Mouse (Mus musculus) limb, embryonic 13.5 days (tissue): ENCODE results near the gene Oasl2. TPM values are rescaled to one million over a fixed set of nuclear protein-coding genes. Genes with fewer than 3 reads are reported as not detected.
"Not testable (repeated sequence)": the region's sequence is repeated elsewhere in the genome, so short reads cannot be mapped to it uniquely, and the experiment has no call there.

Experiments used
- ATAC-seq: fragments of 200-750 bp; cut with Nextera tagmentation; 2 replicates; pipeline ENCODE4 v1.8.0; 2017; ENCODE audit warnings: low read depth, moderate number of reproducible peaks, moderate TSS enrichment; ENCODE audit not compliant: low FRiP score
- H3K27ac ChIP-seq: fragments of 300-500 bp; sonication (generic); 2 replicates; pipeline ENCODE4 v1.5.1; 2015; ENCODE audit warnings: inconsistent platforms, mild to moderate bottlenecking, moderate library complexity
- H3K27me3 ChIP-seq: fragments of 300-500 bp; sonication (generic); 2 replicates; pipeline ENCODE4 v1.6.1; 2015; ENCODE audit warnings: mild to moderate bottlenecking, inconsistent platforms
- H3K36me3 ChIP-seq: fragments of 300-500 bp; sonication (generic); 2 replicates; pipeline ENCODE4 v1.6.1; 2015; ENCODE audit warnings: inconsistent platforms, mild to moderate bottlenecking, moderate library complexity
- H3K4me1 ChIP-seq: fragments of 300-500 bp; sonication (generic); 2 replicates; pipeline ENCODE4 v1.6.1; 2015; ENCODE audit warnings: inconsistent platforms
- H3K4me2 ChIP-seq: fragments of 300-500 bp; sonication (generic); replicated peaks from 2 replicates; pipeline ENCODE4 v1.6.1; 2015; ENCODE audit warnings: inconsistent platforms, mild to moderate bottlenecking, moderate library complexity
- H3K4me3 ChIP-seq: fragments of 300-500 bp; sonication (generic); 2 replicates; pipeline ENCODE4 v1.5.1; 2015; ENCODE audit warnings: moderate library complexity, mild to moderate bottlenecking, inconsistent platforms
- H3K9ac ChIP-seq: fragments of 300-500 bp; sonication (generic); 2 replicates; pipeline ENCODE4 v1.6.1; 2015; ENCODE audit warnings: mild to moderate bottlenecking, inconsistent platforms
- H3K9me3 ChIP-seq: fragments of 300-500 bp; sonication (generic); 2 replicates; pipeline ENCODE4 v1.6.1; 2016; ENCODE audit warnings: inconsistent platforms
- WGBS: fragments of 180-500 bp; shearing (Covaris S2); methylation state at CpG from one replicate; pipeline ENCODE4 v1.1.7; 2015; 5-methylcytosine and 5-hydroxymethylcytosine counted together
- polyA plus RNA-seq: library from polyadenylated mRNA; unstranded; fragments of >200 nt; fragmentation: Nextera tagmentation; extraction: Ambion mirVana; gene quantifications from 2 replicates; pipeline ENCODE4 v1.2.1, GENCODE M21; 2015

Gene Oasl2
- polyA plus RNA-seq: 1.3 and 2.3 TPM in 2 replicates

GRCm38 (mm10) chr5:114896688-114897373, at the start of gene Oasl2:
TSS of gene Oasl2 (plus strand) at chr5:114896936.
- Histone ChIP-seq H3K4me2 (peak within 1 kb of the TSS; percentile 28), H3K4me3 (0 out of 2 replicates have a peak within 1 kb of the TSS, but pooled peaks have one; percentile 2), H3K4me1 (no peaks in the 10 kb centered on the region; the same call in none of the 2 replicates), H3K9me3 (no peaks in the 10 kb centered on the region), H3K27me3 (no peaks in the 10 kb centered on the region), H3K9ac (no peak within 1 kb of the TSS), H3K27ac (no peak within 1 kb of the TSS), H3K36me3 (no peaks in the 10 kb centered on the region)
- WGBS: 68% methylated on average over 13 of the region's 13 CpGs
- no peak for ATAC-seq

DNA sequence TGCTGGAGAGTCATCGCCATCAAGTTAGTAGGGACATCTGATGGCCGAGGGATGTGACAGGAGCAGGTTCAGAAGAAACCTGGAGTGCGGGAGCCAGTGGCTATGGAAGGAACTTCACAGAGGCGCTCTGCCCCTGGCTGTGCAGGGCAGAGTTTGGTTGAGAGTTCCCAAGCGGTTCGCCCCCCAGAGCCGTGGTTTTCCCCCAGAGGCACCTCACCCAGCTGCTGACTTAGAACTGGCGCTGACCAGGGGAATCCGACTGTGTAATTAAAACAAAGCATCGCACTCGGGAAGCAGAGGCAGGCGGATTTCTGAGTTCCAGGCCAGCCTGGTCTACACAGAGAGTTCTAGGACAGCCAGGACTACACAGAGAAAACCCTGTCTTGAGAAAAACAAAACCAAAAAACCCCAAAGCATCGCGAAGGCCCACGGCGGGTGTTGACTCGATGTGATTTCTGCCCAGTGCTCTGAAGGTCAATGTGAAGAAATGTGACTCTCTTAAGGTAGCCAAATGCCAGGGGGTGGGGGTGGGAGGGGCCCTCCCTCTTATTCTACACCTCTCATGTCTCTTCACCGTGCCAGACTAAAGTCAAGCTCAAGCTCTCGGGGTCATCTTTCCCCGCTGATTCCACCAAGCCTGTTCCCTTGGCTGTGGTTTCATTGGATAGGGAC, 45.0 kb upstream of the Oasl2 start:
- Histone ChIP-seq H3K4me2 (no peak overlapping the region), H3K27ac (no peak overlapping the region), H3K4me3 (no peak overlapping the region), H3K4me1 (peaks cover 4% of the 10 kb centered on the region; the same call in 1 of the 2 replicates), H3K36me3 (no peaks in the 10 kb centered on the region), H3K9me3 (no peaks in the 10 kb centered on the region), H3K27me3 (0 out of 2 replicates have a peak, but pooled peaks cover 3% of the 10 kb centered on the region), H3K9ac (no peak overlapping the region)
- WGBS: 80% methylated on average over 20 of the region's 20 CpGs
- ATAC-seq: no peak

- H3K27ac ChIP-seq, H3K9ac ChIP-seq: not testable (repeated sequence)
These were observed 43.4 kb upstream of the Oasl2 start, which contains the start of gene 4930519G04Rik for GRCm38 (mm10) chr5:114853364-114853763. TSS of gene 4930519G04Rik (plus strand) at chr5:114853664.

DNA sequence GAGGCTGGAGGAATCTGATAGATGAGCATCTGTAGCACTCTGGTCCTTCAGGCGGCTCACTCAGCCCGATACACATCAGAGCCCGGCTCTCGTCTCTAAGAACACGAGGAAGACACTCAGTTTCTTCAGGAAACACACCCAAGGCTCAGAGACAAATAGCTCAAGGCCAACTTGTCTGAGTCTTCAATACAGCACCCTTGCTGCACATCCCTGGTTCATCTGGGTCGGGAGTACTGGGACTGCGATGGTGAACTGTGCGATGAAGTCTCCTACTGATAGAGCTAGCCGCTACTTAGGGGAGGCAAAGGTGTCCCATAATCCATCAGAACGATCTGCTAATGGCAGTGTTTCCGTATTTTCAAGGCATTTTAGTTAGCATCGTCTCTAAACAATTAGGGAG, 38.2 kb upstream of the Oasl2 start, which contains the start of gene Gm9936:
TSS of gene Gm9936 (minus strand) at position 101 of the 400 bp plus-strand sequence.
- WGBS: 86% methylated on average over 12 of the region's 12 CpGs
- Histone ChIP-seq H3K4me3 (peak within 1 kb of the TSS; percentile 38), H3K9ac (peak within 1 kb of the TSS; percentile 45; the same call in 1 of the 2 replicates), H3K4me1 (peaks cover 4% of the 10 kb centered on the region; the same call in 1 of the 2 replicates), H3K27ac (no peak within 1 kb of the TSS), H3K4me2 (peak within 1 kb of the TSS; percentile 68), H3K9me3 (no peaks in the 10 kb centered on the region), H3K36me3 (no peaks in the 10 kb centered on the region), H3K27me3 (peaks cover 21% of the 10 kb centered on the region)
- ATAC-seq: no peak

More at GRCm38 (mm10) chr5:114853364-114853763, 43.4 kb upstream of the Oasl2 start, which contains the start of gene 4930519G04Rik:
- WGBS: 71% methylated on average over 3 of the region's 5 CpGs
- H3K27me3 ChIP-seq: peaks cover 18% of the 10 kb centered on the region
- H3K36me3 ChIP-seq, H3K4me1 ChIP-seq, H3K4me3 ChIP-seq, H3K9me3 ChIP-seq, ATAC-seq, H3K4me2 ChIP-seq: not testable (repeated sequence)

GRCm38 (mm10) chr5:114859253-114859652, 37.5 kb upstream of the Oasl2 start:
- Histone ChIP-seq H3K27ac (no peak overlapping the region), H3K9ac (peak overlapping the region; percentile 45; the same call in 1 of the 2 replicates), H3K4me2 (peak overlapping the region; percentile 68), H3K9me3 (no peaks in the 10 kb centered on the region), H3K36me3 (no peaks in the 10 kb centered on the region), H3K4me3 (peak overlapping the region; percentile 38), H3K27me3 (peaks cover 21% of the 10 kb centered on the region), H3K4me1 (peaks cover under 1% of the 10 kb centered on the region; the same call in 1 of the 2 replicates)
- 6% methylated on average over 18 of the region's 18 CpGs for WGBS
- ATAC-seq: no peak

DNA sequence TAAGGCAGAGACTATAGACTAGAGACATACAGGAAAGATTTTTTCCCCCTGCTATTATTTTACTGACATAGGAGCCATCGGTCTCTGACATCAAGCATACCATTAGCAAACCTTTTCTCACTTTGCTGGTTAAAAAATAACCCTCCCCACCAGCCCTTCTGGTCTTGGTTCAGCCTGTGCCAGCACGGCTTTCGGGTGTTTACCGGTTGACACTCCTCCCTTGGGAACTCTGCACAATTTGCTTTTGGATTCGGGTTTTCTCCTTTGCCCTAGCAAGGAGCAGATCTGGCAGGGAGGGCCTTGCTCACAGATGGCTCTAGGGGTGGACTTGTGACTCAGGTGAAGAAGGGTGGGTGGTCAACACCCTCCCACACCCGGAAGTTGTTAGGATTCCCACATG, 35.0 kb upstream of the Oasl2 start:
- Histone ChIP-seq H3K27ac (no peak overlapping the region), H3K4me3 (no peak overlapping the region), H3K9ac (no peak overlapping the region), H3K4me2 (no peak overlapping the region), H3K36me3 (no peaks in the 10 kb centered on the region), H3K4me1 (no peaks in the 10 kb centered on the region), H3K27me3 (peaks cover 18% of the 10 kb centered on the region), H3K9me3 (no peaks in the 10 kb centered on the region)
- no peak for ATAC-seq
- WGBS: 78% methylated on average over 6 of the region's 6 CpGs

DNA sequence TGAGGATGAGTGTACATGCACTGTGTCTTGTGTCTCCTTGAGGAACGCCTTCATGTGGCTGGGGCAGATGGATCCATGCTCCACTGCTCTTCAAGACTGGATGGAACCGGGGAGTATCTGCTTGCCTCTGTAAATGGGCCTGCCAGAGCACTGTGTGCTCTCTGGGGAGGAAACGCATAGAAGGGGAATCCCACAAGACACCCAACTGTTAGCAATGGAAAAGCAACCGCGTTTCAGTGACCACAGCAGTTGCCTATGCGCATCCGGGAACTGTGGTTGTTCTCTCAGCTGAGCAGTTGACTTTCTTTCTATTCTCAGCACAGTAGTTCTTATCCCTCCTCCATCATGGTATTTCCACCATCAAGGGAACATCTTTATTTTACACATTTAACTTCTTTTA, 31.9 kb upstream of the Oasl2 start:
- Histone ChIP-seq H3K27ac (no peak overlapping the region), H3K4me3 (no peak overlapping the region), H3K9ac (no peak overlapping the region), H3K4me2 (no peak overlapping the region), H3K27me3 (0 out of 2 replicates have a peak, but pooled peaks cover 3% of the 10 kb centered on the region), H3K9me3 (peaks cover 16% of the 10 kb centered on the region), H3K4me1 (no peaks in the 10 kb centered on the region), H3K36me3 (no peaks in the 10 kb centered on the region)
- WGBS: 81% methylated on average over 7 of the region's 7 CpGs
- ATAC-seq: no peak

DNA sequence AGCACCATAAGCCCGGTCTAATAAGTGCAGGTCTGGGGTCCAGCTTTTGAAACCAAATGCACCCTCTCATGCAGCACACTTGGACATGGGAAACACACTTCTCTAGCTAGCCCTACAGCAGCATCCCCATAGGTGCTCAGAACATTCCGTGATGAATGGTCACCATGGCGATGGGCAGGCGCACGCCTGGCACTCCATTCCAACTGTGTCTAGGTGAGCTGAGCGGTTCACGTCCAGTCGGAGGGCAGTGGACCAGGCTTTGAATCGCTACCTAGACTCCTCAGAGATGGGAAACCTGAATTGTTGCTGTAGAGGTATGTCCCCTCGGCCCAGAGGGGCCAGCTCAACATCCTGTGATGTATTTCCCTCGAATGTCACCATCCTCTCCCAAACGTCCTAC, 31.5 kb upstream of the Oasl2 start:
- ATAC-seq: no peak
- 88% methylated on average over 12 of the region's 12 CpGs for WGBS
- H3K4me3 ChIP-seq: no peak overlapping the region
- H3K9ac ChIP-seq: no peak overlapping the region
- 0 out of 2 replicates have a peak, but pooled peaks cover 3% of the 10 kb centered on the region for H3K27me3 ChIP-seq
- no peaks in the 10 kb centered on the region for H3K4me1 ChIP-seq
- no peak overlapping the region for H3K4me2 ChIP-seq
- no peak overlapping the region for H3K27ac ChIP-seq
- no peaks in the 10 kb centered on the region for H3K36me3 ChIP-seq
- H3K9me3 ChIP-seq: peaks cover 16% of the 10 kb centered on the region

- H3K27me3 ChIP-seq: no peaks in the 10 kb centered on the region
- no peak for ATAC-seq
- H3K9me3 ChIP-seq: no peaks in the 10 kb centered on the region
- no peaks in the 10 kb centered on the region for H3K36me3 ChIP-seq
- no peak overlapping the region for H3K9ac ChIP-seq
- H3K4me3 ChIP-seq: no peak overlapping the region
- peaks cover 25% of the 10 kb centered on the region for H3K4me1 ChIP-seq
- WGBS: 53% methylated on average over 6 of the region's 6 CpGs
- no peak overlapping the region for H3K27ac ChIP-seq
- H3K4me2 ChIP-seq: no peak overlapping the region
These were observed 20.9 kb upstream of the Oasl2 start for GRCm38 (mm10) chr5:114875858-114876257.

- Histone ChIP-seq H3K4me1 (peaks cover 25% of the 10 kb centered on the region), H3K36me3 (no peaks in the 10 kb centered on the region), H3K4me2 (no peak overlapping the region), H3K4me3 (no peak overlapping the region), H3K9ac (no peak overlapping the region), H3K27ac (no peak overlapping the region), H3K9me3 (no peaks in the 10 kb centered on the region), H3K27me3 (no peaks in the 10 kb centered on the region)
- ATAC-seq: no peak
- WGBS: 61% methylated on average over 6 of the region's 6 CpGs
These were observed 20.4 kb upstream of the Oasl2 start for GRCm38 (mm10) chr5:114876331-114876730.

- Histone ChIP-seq H3K9me3 (no peaks in the 10 kb centered on the region), H3K4me2 (no peak overlapping the region), H3K4me1 (peaks cover 25% of the 10 kb centered on the region), H3K36me3 (no peaks in the 10 kb centered on the region), H3K27me3 (no peaks in the 10 kb centered on the region), H3K9ac (no peak overlapping the region), H3K27ac (no peak overlapping the region), H3K4me3 (no peak overlapping the region)
- WGBS: 59% methylated on average over 7 of the region's 7 CpGs
- ATAC-seq: no peak
These were observed 19.2 kb upstream of the Oasl2 start for GRCm38 (mm10) chr5:114877487-114877886.

- Histone ChIP-seq H3K36me3 (no peaks in the 10 kb centered on the region), H3K27me3 (no peaks in the 10 kb centered on the region), H3K4me3 (no peak overlapping the region), H3K4me2 (no peak overlapping the region), H3K27ac (no peak overlapping the region), H3K9ac (no peak overlapping the region), H3K4me1 (peaks cover 26% of the 10 kb centered on the region), H3K9me3 (no peaks in the 10 kb centered on the region)
- WGBS: 56% methylated on average over 13 of the region's 13 CpGs
- no peak for ATAC-seq
These were observed 17.3 kb upstream of the Oasl2 start for GRCm38 (mm10) chr5:114879399-114879798.
